Mouse (Mus musculus): Measurements from ENCODE around the gene Prr5l.

Prr5l gene

DNA sequence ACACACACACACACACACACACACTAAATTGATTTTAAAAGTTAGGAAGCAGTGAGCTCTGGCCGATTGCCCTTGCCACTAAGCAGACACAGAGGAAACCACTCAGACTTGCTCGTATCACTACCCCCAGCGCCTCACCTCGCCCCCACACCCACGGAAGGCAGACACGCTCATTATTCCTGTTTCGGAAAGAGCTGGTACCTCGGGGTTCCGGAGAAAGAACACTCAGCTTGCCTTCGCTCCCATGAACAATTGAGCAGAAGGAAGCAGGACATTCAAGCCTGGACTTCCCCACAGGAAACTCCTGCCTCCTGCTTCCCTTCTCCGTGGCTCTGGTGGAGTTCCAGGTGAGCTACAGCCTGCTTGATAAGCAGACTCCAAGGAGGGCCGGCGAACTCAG, 60.0 kb downstream of the Prr5l start:
- DNase-seq (ENCODE audit: low read depth, low spot score) = no peak

DNA sequence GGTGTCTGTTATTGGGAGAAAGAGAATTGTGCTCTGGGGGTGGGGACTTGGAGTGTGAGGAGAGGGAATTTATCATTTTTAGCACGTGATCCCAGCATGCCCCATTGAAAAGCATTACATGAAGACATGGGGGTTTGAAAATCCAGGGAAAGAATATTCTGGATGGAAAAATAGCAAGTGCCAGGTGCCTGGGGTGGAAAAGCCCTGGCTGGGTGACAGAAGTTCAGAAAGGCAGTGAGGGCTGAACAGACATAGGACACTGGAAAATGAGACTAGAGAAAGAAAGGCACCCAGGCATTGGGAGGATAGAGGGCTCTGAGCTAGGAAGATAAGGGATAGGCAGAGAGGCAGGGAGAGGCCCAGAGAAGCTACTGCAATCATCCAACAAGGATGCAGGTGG, 62.0 kb downstream of the Prr5l start:
- no peak for DNase-seq (ENCODE audit: low read depth, low spot score)

DNA sequence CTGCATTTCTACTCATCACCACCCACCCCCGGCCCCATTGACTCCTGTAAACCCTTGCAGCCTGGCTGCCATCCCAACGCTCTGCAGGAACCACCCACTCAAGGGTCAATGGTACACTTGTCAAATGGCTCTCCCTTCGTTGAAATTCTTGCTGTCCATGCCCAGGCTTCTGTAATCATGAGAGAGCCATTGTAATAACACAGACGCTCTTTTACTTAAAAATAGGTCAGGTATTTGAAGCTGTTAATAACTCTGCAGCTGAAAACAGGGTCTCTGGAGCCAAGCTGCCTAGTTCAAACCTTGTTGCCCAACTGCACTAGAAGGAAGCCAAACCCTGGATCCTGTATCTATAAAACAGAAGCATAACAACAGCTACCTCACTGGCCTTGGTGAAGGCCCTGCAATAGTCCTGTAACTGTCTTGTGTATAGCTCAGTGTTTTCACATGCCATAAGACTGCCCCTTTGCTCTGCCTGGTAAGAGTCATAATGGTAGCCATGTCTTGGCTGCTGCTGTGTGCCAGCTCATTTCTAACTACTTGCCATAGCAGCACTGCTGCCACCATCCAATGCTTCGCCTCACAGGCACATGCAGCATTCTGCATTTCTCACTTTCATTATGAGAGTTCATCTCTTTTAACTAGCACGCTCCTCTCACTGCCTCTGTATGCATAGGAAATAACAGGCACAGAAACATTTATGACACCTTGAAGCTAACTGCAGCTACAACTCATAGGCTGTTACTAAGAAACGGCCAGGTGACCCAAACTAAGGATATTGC, 63.7 kb downstream of the Prr5l start:
- no peak for DNase-seq (ENCODE audit: low read depth, low spot score)

GRCm38 (mm10) chr2:101816646-101817308, 66.0 kb downstream of the Prr5l start:
- no peak for DNase-seq (ENCODE audit: low read depth, low spot score)

DNA sequence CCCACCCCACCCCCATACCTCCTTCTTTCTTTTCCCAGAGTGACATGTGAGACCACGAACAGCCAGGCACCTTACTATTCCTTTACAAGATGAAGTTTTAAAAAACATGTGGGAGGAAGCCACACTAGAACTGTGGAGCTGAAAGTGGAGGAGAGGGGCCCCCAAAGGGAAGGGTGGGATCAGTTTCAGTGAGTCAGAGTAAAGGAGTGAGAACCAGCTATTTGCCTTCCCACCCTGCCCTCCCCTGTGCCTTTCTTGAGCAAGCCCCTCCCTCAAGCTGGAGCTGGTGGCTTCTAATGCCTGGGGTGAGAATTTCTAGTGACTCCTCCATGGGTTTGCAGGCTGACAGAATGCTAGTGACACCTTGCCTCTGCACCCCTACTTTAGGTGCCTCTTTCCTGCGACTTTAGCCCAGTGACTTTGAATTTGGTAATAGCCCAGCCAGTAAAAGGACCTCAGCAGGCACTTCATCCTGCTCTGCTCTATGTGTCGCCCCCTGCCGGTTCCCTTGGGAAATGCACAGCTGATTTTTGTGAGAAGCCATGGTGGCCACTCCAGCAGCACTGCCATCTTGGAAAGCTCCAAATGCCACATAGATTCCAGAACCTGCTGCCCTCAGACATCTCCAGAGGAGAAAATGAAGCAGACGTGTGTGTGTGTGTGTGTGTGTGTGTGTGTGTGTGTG, 67.4 kb downstream of the Prr5l start:
- DNase-seq (ENCODE audit: low read depth, low spot score) = no peak

GRCm38 (mm10) chr2:101814272-101814625, 68.6 kb downstream of the Prr5l start:
- no peak for DNase-seq (ENCODE audit: low read depth, low spot score)

GRCm38 (mm10) chr2:101813581-101814271, 69.1 kb downstream of the Prr5l start:
- no peak for DNase-seq (ENCODE audit: low read depth, low spot score)

DNA sequence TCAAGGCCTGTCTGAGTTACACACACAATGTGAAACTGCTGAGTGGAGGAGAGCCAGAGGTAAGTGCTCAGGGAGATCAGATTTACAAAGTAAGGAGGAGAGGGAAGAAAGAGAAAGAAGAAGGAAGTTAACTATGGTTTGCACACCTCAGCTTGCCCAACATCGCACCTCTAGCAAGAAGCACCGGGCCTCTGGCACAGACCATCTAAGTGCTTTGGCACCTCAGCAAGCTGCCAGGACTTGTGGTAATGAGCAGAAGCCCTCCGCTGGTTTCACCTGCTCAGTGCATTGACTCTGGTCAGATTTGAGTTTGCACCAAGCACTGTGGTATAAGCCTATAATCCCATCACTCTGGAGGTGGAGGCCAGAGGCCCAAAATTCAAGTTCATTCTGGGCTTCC, 70.9 kb downstream of the Prr5l start:
- DNase-seq (ENCODE audit: low read depth, low spot score) = no peak

DNA sequence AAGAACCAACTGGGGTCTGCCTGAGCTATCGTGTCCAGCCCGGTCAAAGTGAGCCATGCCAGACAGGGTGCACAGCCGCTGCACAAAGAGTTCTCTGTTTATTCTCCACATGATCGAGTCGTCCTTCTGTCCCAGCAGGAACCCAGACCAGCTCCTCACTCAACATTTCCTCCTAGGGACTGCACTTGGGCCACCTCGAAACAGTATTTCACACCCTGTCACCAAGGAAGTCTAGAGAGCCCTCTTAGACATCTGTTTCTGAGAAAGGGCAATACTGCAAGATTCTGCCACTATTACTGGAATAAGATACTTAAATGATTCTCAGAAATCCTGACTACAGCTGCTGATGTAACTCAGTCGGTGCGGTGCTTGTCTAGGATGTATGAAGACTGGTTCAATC, 72.1 kb downstream of the Prr5l start:
- DNase-seq (ENCODE audit: low read depth, low spot score) = no peak

- DNase-seq (ENCODE audit: low read depth, low spot score) = no peak
These were observed 73.1 kb downstream of the Prr5l start for GRCm38 (mm10) chr2:101809640-101810305.

GRCm38 (mm10) chr2:101807756-101808155, 75.1 kb downstream of the Prr5l start:
- DNase-seq (ENCODE audit: low read depth, low spot score) = no peak

DNA sequence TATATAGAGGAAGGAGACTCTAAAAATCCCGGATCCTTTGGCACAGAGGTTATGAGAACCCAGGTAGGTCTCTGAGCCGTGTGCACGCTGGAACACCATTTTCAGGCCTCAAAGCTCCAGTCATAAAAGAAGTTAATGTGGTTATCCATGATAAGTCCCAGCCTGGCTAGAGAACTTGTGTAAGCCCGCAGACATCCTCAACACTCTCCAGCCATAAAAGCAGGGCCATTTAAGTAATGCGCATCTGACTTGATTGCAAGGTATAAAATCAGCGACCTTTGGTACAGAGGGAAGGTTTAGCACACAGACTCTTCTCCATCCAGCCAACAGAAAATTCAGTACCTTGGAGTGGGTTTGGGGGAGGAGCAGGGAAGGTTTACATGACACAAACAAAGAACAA, 80.6 kb downstream of the Prr5l start:
- DNase-seq (ENCODE audit: low read depth, low spot score) = no peak

DNA sequence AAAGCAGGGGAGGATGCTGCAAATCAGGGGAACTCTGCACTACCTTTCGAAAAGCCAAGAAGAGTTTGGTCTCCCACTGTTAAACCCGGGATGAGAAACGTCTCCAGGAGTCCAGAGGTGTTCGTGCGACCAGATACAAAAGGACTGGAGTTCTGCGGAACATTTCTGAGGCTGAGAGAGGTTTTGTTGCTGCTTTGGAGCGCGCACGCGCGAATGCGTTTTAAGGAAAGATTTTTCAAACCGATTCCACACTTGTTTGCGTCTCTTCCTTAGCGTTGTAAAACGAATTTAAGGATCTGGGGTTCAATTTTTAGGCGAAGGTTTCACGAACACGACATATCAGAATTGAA, 85.0 kb downstream of the Prr5l start:
- DNase-seq (ENCODE audit: low read depth, low spot score) = peak; percentile 33

- no peak for DNase-seq (ENCODE audit: low read depth, low spot score)
These were observed 85.5 kb downstream of the Prr5l start for GRCm38 (mm10) chr2:101797166-101797900.

GRCm38 (mm10) chr2:101796287-101797115, 86.3 kb downstream of the Prr5l start:
- peak; percentile 47 for DNase-seq (ENCODE audit: low read depth, low spot score)

GRCm38 (mm10) chr2:101792130-101792529, 90.7 kb downstream of the Prr5l start:
- no peak for DNase-seq (ENCODE audit: low read depth, low spot score)

GRCm38 (mm10) chr2:101783255-101783654, 99.6 kb downstream of the Prr5l start:
- DNase-seq (ENCODE audit: low read depth, low spot score) = no peak

DNA sequence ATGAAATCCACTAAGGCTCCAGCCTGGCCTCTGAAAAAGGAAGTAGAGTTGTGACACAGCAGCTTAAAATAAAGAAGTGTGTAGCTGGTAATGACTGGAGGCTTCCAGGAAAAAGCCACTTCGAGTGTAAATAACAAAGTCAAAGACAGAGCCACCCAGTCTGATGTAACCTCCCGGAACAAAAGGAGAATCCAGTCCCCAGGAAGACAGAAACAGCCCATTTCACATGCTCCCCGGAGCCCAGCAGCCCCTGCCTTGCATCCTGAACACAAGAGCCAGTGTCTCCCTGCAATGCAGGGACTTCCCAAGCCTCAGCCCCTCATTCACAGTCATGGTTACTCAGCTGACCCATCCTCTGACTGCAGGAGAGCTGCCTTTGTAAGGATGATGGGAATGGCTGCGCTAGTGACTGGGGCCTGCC, 101.5 kb downstream of the Prr5l start:
- DNase-seq (ENCODE audit: low read depth, low spot score) = peak; percentile 63

DNA sequence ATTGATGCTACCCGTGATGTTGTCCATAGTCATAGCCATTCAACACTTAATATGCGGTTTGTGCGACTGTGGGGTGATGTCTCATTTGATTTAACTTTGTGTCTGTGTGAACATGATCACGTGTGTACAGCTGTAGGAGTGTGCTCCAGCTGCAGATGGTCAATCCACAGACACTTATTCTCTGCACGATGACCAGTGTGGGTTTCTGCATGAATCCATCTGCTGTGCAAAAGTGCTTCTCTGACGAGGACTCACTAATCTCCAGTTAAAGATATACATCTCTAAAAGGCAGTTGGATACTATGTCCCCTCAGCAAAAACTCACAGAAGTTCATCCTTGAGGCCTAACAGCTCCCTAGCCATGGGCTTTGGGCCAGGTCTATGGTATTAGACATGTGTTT, 104.7 kb downstream of the Prr5l start:
- DNase-seq (ENCODE audit: low read depth, low spot score) = no peak

GRCm38 (mm10) chr2:101763503-101763902, 119.3 kb downstream of the Prr5l start:
- no peak for DNase-seq (ENCODE audit: low read depth, low spot score)

All from brain, adult 2 months (tissue).